Mouse (Mus musculus): ENCODE measurements around the gene Sh2d4b. TPM values are rescaled to one million over a fixed set of nuclear protein-coding genes. Genes with fewer than 3 reads are reported as not detected.

Gene Sh2d4b
- total and polyA plus RNA-seq, 3 experiments = 0.20 to 2.4 (median 1.6) TPM

DNA sequence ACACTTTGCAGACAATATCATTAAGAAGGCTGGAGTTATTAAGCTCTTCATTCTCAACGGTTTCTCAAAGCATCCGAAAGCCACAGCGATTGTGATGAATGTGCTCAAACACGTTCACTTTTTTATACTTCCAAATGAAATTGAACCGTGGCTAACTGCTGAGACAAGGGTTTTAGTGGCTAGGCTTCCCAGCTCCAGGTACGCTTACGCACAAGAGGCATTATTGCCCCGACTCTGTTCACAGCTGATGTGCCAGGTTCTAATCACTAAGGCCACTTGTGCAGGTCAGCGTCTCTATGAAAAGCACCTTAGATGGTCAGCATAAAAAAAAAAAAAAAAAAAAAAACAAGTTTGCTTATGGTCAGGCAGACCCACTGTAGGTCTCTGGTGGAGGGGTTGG is 62.6 kb downstream of the Sh2d4b start:
- no peak for DNase-seq

DNA sequence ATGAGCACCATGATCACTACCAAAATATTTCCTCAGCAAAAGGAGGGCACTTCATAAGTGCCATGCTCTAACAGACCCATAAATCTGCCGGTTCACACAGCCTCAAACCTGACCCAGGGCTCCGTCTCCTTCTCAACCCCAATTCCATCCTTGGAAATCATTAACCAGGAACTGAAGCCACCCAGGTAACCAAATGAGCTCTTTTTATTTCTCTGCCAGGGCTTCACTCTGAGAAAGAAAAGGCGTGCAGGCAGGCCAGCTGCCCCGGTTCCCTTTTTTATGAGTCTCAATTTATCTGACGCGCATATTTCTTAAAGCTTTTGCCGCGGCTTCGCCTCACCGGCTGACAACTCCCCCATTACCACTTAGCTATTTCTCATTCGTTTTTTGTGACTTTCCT is 63.0 kb downstream of the Sh2d4b start:
- DNase-seq = no peak

DNA sequence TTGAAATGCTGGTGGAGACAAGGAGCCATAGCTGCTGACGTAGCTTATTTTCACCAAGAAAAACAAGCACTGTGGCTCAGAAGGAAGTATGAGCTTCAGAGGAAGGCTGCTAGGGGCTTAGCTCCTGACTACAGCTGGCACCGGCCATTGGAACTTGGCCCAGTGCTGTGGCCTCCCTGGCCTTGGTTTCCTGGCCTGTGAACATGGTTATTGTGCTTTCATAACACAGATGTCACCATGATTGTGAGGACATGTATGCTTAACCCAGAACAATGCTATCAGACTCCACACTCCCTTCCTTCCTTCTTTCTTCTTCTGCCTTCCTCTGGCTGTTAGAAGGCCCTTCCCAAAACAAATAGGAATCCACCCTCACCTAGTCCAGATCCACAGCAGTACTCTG is 75.0 kb downstream of the Sh2d4b start:
- DNase-seq = peak; percentile 80

DNA sequence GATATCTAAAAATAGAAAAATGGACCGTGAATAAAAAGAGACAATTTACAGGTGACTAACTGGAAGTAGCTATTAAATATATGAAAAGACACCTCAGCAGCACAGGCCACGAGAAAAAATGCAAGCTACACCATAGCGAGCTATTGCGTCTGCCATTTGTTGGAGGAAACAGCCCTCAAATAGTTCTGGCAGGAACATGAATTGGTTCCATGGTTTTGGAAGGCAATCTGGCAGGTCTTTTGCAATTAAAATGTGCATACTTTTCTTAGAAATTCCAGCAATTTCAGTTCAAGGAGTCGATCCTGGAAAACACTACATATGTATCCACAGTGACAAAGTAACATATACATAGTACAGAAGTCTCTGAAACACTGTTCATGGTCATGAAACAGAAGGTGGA is 76.4 kb downstream of the Sh2d4b start:
- no peak for DNase-seq

DNA sequence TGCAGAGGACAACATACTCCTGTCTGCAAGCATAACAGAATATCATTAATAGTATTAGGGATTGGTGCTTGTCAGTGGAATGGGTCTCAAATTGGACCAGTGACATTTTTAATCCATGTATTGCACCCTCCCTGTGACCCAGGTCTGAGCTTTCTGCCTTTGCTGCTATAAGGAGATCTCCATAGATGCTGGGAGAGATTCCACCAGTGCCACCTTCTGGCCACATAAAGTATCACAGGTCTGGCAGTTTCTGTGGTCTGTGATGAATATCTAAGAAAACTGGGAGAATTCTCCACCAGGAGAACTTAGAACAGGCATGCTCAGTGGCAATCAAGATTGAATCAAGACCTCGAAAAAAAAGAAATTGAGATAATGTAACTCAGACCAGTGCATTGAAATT is 101.5 kb downstream of the Sh2d4b start:
- peak; percentile 39 for DNase-seq

DNA sequence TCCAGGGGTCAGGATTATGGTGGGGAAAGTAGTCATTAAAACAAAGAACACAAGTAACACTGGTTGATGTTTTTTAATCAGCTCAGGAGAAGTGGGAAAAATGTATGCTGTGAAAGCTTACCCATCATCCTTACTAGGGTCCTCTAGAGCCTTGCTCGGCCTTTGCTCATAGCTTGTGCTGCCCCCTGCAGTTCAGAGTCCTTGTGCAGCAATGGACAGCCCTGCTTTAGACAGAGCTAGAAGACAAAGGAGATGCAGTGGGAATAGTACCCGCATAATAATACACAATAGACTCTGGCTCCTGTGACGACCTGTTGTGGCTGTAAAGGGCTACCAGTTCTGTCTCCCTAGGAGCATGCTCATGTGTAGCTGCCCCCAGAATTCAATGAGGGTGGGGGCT is 104.0 kb downstream of the Sh2d4b start:
- DNase-seq = peak; percentile 22

DNA sequence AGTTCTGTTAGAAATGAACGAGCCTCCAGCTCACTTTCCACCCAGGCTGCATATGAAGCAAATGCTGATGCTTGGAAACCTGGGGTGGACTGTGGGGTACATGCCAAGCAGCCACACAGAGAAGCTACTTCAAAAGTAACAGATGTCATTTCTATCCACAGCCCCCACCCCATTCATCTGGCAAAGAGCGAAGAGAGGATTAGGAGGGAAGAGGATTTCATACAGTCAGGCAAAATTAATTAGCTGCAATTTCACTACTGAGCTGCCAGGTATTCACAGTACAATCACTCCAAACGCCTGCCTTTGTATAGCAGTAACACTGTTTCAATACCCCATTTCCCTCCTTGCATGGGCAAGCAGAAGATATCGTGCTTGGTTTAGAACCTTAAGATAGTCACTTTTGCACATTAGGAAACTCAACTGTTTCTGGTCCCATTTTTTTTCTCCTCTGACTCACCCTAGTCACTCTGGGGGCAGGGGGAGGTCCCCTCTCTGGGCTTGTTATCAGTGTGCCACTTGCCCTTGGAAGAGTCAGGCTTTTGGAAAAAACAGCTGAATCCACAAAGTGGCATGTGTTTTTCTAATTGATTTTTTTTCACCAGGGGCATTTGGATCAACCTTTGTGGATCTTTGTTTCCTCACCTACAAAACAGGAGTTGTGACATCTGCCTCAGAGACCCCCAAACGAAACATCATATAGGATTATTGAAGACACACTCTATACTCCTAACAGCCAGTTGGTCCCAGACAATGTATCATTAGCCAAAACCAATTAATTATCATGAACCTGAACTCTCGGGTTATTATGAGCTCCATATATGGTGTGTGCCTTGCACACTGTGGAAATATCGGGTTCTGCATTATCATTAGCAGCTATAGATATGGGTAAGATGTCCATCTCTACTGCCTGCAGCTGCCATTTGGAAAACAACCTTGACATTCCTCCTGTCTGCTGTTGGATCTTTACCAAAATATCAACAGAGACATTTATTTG is 123.7 kb downstream of the Sh2d4b start:
- DNase-seq = peak; percentile 60

Other genes starting within 250 kb of the Sh2d4b start
- 10 to 100 TPM; 26.3 to 35.8 TPM for gene Tspan14, start 73.5 kb upstream of the Sh2d4b start, total RNA-seq (2021)
- 30.7 and 31.2 TPM in 2 replicates for gene Tspan14, start 73.5 kb upstream of the Sh2d4b start, polyA plus RNA-seq (2012; rRNA removed)
- 100 to 1,000 TPM in 1 of 2 experiments, 10 to 100 TPM in 1; 98.0 to 158 TPM for gene Fam213a, start 120.5 kb upstream of the Sh2d4b start, total RNA-seq (2021)
- 26.2 and 36.3 TPM in 2 replicates for gene Fam213a, start 120.5 kb upstream of the Sh2d4b start, polyA plus RNA-seq (2012; rRNA removed)
- 1 to 10 TPM in 1 of 2 experiments, under 1 TPM in 1; 0.61 to 1.0 TPM for gene Dydc2, start 175.9 kb upstream of the Sh2d4b start, total RNA-seq (2021)
- not detected in 2 replicates for gene Dydc2, start 175.9 kb upstream of the Sh2d4b start, polyA plus RNA-seq (2012; rRNA removed)
- gene Dydc1, start 179.6 kb upstream of the Sh2d4b start, total RNA-seq (2021) = not detected
- not detected in 2 replicates for gene Dydc1, start 179.6 kb upstream of the Sh2d4b start, polyA plus RNA-seq (2012; rRNA removed)
- gene Mat1a, start 211.8 kb upstream of the Sh2d4b start, total RNA-seq (2021) = 1 to 10 TPM in 1 of 2 experiments, under 1 TPM in 1; 0.41 to 5.4 TPM
- 0.22 TPM in 1 of 2 replicates, not detected in the other for gene Mat1a, start 211.8 kb upstream of the Sh2d4b start, polyA plus RNA-seq (2012; rRNA removed)
- 1 to 10 TPM in 1 of 2 experiments, under 1 TPM in 1; 0.81 to 1.6 TPM for gene Sftpa1, start 238.5 kb upstream of the Sh2d4b start, total RNA-seq (2021)
- gene Sftpa1, start 238.5 kb upstream of the Sh2d4b start, polyA plus RNA-seq (2012; rRNA removed) = not detected in 2 replicates